Mouse (Mus musculus) left cerebral cortex, adult 18-20 months (tissue): ENCODE measurements at regions not wholly inside any gene's neighbourhood (a gene's known extent, or its start where the extent isn't known, plus 50 kb on each side); places are given as distances from the start of the nearest gene placed in this dataset.

ENCODE experiments used
- DNase-seq, 2 experiments: peaks; one replicate each; pipeline ENCODE4 v3.0.0; 2021 to 2022; ENCODE audit warnings: low spot score in 2 of 2, mixed read lengths in 1 of 2

- DNase-seq, result peak; percentile 18 to 46
Measured at GRCm38 (mm10) chr1:48276206-48276605, 1383.6 kb upstream of the Slc39a10 start.

- no peak for DNase-seq
Measured at GRCm38 (mm10) chr1:48275666-48276065, 1383.0 kb upstream of the Slc39a10 start.
